Comparison of ENCODE assay signal across 18 mouse cellular contexts in the genomic region with DNA sequence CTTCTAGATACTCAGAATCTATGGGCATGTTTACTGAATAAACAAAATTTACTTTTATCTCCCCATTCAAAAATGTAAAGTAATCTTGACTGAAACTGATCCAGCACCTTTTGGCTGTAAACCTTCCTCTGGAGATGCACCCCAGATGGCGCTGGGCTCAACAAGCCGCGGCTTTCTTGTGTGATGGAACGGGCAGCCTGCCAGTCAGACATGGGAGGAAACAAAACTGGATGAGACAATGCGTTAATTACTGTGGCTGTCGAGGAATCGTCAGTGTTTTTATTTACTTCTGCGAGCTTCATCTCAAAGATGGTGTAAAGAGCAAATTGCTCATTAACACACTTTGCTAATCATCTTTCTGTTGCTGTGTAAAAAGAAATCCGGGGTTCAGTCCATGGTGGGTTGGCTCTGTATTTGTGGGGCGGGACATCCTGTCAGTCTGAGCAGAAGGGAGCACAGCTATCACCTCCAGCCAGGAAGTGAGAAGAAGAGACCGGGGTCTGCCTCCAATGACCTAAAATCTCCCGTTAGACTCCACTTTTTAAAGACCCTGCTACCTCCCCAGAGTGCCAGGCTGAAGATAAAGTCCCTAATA. TPM values are rescaled to one million over a fixed set of nuclear protein-coding genes. Genes with fewer than 3 reads are reported as not detected.
DNase-seq lines count a peak whose midpoint lies in the region; ATAC-seq and TF ChIP-seq lines count a peak whose summit lies in the region.
"Had no signal": no experiment of that assay in that cellular context is flagged by ENCODE, and none has a peak within 500 bp of the region (broad histone marks: within the 10 kb centered on the region; RNA-seq: fewer than 3 reads in every experiment).

No protein-coding gene starts in this region.

- no peaks in the 10 kb centered on the region for H3K4me1 ChIP-seq in heart, adult 2 months (ENCODE audit: control insufficient read depth, insufficient read depth, low read length)
- H3K4me1 ChIP-seq in lung, embryonic 14.5 days (ENCODE audit: insufficient read depth): no peaks in the 10 kb centered on the region
- H3K4me1 ChIP-seq in forebrain, embryonic 16.5 days (replicated peaks; ENCODE audit: control insufficient read depth, insufficient read depth, low read length): peaks cover 8% of the 10 kb centered on the region
- H3K4me1 ChIP-seq: hindbrain, embryonic 12.5 days; limb, embryonic 12.5 days; lung, embryonic 15.5 days; neural tube, embryonic 15.5 days; stomach, embryonic 15.5 days had no signal

- no peak for TF ChIP-seq CTCF in heart, adult 2 months (IDR thresholded peaks at IDR 0.05)
- no peak for TF ChIP-seq CTCF in lung, embryonic 14.5 days (IDR thresholded peaks at IDR 0.05; ENCODE audit: low read depth)

- no peaks in the 10 kb centered on the region for H3K27me3 ChIP-seq in heart, adult 2 months (ENCODE audit: control insufficient read depth, insufficient read depth, low read length)
- H3K27me3 ChIP-seq in lung, embryonic 14.5 days (ENCODE audit: insufficient read depth, low read length): no peaks in the 10 kb centered on the region
- H3K27me3 ChIP-seq in forebrain, embryonic 16.5 days (replicated peaks; ENCODE audit: control insufficient read depth, insufficient read depth, low read length): no peaks in the 10 kb centered on the region
- H3K27me3 ChIP-seq: hindbrain, embryonic 12.5 days; limb, embryonic 12.5 days; lung, embryonic 15.5 days; neural tube, embryonic 15.5 days; stomach, embryonic 15.5 days had no signal

- TF ChIP-seq EP300 in heart, adult 2 months (IDR thresholded peaks at IDR 0.05; ENCODE audit: insufficient read depth, low read depth, low read length): no peak

- no peak overlapping the region for H3K4me2 ChIP-seq in lung, embryonic 14.5 days
- H3K4me2 ChIP-seq in forebrain, embryonic 16.5 days (ENCODE audit: low read length): peak overlapping the region; percentile 20
- H3K4me2 ChIP-seq: hindbrain, embryonic 12.5 days; limb, embryonic 12.5 days; lung, embryonic 15.5 days; neural tube, embryonic 15.5 days; stomach, embryonic 15.5 days had no signal

- no peak overlapping the region for H3K4me3 ChIP-seq in heart, adult 2 months
- H3K4me3 ChIP-seq in lung, embryonic 14.5 days (ENCODE audit: low read depth, low read length): no peak overlapping the region
- H3K4me3 ChIP-seq in forebrain, embryonic 16.5 days (replicated peaks; ENCODE audit: low read length): no peak overlapping the region
- H3K4me3 ChIP-seq: hindbrain, embryonic 12.5 days; limb, embryonic 12.5 days; lung, embryonic 15.5 days; neural tube, embryonic 15.5 days; stomach, embryonic 15.5 days had no signal

- H3K79me2 ChIP-seq in heart, adult 2 months (replicated peaks; ENCODE audit: control insufficient read depth, insufficient read depth, low read length): no peaks in the 10 kb centered on the region

- DNase-seq in heart, adult 11 months: peak; percentile 74
- DNase-seq in heart, adult 2 months: no peak
- DNase-seq in lung, embryonic 14.5 days: peak; percentile 39
- DNase-seq in lung, adult 18-20 months: no peak
- DNase-seq in brain, adult 2 months (ENCODE audit: low read depth, low spot score): peak; percentile 63
- no peak for DNase-seq in spleen, adult 12 weeks (ENCODE audit: low spot score)
- DNase-seq in urinary bladder, postnatal 25 days (ENCODE audit: low spot score): no peak
- DNase-seq: thymus, postnatal 4 days had no signal

- H3K9me3 ChIP-seq in lung, embryonic 14.5 days (ENCODE audit: low read depth, low read length): no peaks in the 10 kb centered on the region
- H3K9me3 ChIP-seq in forebrain, embryonic 16.5 days (ENCODE audit: control insufficient read depth, low read length): no peaks in the 10 kb centered on the region
- H3K9me3 ChIP-seq: hindbrain, embryonic 12.5 days; limb, embryonic 12.5 days; lung, embryonic 15.5 days; neural tube, embryonic 15.5 days; stomach, embryonic 15.5 days had no signal

- no peak for TF ChIP-seq POLR2A in heart, adult 2 months (IDR thresholded peaks at IDR 0.05; ENCODE audit: insufficient read depth, low read depth, low read length)

- no peak for ATAC-seq in lung, embryonic 14.5 days (ENCODE audit: insufficient read depth)
- peak; percentile 94 for ATAC-seq in forebrain, embryonic 16.5 days

- H3K36me3 ChIP-seq in heart, adult 2 months (ENCODE audit: control insufficient read depth, insufficient read depth, low read length): no peaks in the 10 kb centered on the region
- no peaks in the 10 kb centered on the region for H3K36me3 ChIP-seq in lung, embryonic 14.5 days (ENCODE audit: insufficient read depth)
- no peaks in the 10 kb centered on the region for H3K36me3 ChIP-seq in forebrain, embryonic 16.5 days (ENCODE audit: control insufficient read depth, insufficient read depth)
- H3K36me3 ChIP-seq: hindbrain, embryonic 12.5 days; limb, embryonic 12.5 days; lung, embryonic 15.5 days; neural tube, embryonic 15.5 days; stomach, embryonic 15.5 days had no signal

- no peak overlapping the region for H3K27ac ChIP-seq in heart, adult 2 months
- no peak overlapping the region for H3K27ac ChIP-seq in lung, embryonic 14.5 days (ENCODE audit: low read depth)
- peak overlapping the region; percentile 70; the same call in 1 of the 2 replicates for H3K27ac ChIP-seq in forebrain, embryonic 16.5 days (ENCODE audit: low read length)
- H3K27ac ChIP-seq: hindbrain, embryonic 12.5 days; limb, embryonic 12.5 days; lung, embryonic 15.5 days; neural tube, embryonic 15.5 days; stomach, embryonic 15.5 days had no signal

- 70% methylated on average over 12 of the region's 12 CpGs for WGBS in heart, adult 2 months
- 80% methylated on average over 12 of the region's 12 CpGs for WGBS in lung, embryonic 14.5 days
- WGBS in forebrain, embryonic 16.5 days: 32% methylated on average over 12 of the region's 12 CpGs

- H3K9ac ChIP-seq in heart, adult 2 months (ENCODE audit: low read depth, low read length): no peak overlapping the region
- no peak overlapping the region for H3K9ac ChIP-seq in lung, embryonic 14.5 days
- H3K9ac ChIP-seq in forebrain, embryonic 16.5 days (replicated peaks; ENCODE audit: low read depth, low read length): no peak overlapping the region
- H3K9ac ChIP-seq: hindbrain, embryonic 12.5 days; limb, embryonic 12.5 days; lung, embryonic 15.5 days; neural tube, embryonic 15.5 days; stomach, embryonic 15.5 days had no signal

- intact Hi-C loops in heart, adult 2 months (cut with DNase I): no loop called here

RNA-seq across cellular contexts. Expression of a gene that starts 11.3 kb away (rescaled TPM):
- total RNA-seq in heart, adult 2 months (2021): under 1 TPM; 0.05 to 0.18 TPM
- polyA plus RNA-seq in heart, adult 2 months (2012; rRNA removed): 0.04 and 0.18 TPM in 2 replicates
- 4.4 and 5.4 TPM in 2 replicates for polyA plus RNA-seq in lung, embryonic 14.5 days (2014; fragmentation: Nextera tagmentation; extraction: Ambion mirVana)
- 51.4 and 58.3 TPM in 2 replicates for polyA plus RNA-seq in forebrain, embryonic 16.5 days (2015; fragmentation: Nextera tagmentation; extraction: Ambion mirVana)
- total RNA-seq: granulocyte monocyte progenitor cell, adult 5-6 weeks; megakaryocyte-erythroid progenitor cell, adult 5-6 weeks had no signal

RNA-seq across cellular contexts. Expression of a gene that starts 18.2 kb away (rescaled TPM):
- 10 to 100 TPM; 23.0 to 27.6 TPM for total RNA-seq in heart, adult 2 months (2021)
- 9.0 and 19.7 TPM in 2 replicates for polyA plus RNA-seq in heart, adult 2 months (2012; rRNA removed)
- 11.9 and 12.0 TPM in 2 replicates for polyA plus RNA-seq in lung, embryonic 14.5 days (2014; fragmentation: Nextera tagmentation; extraction: Ambion mirVana)
- 26.9 and 28.2 TPM in 2 replicates for polyA plus RNA-seq in forebrain, embryonic 16.5 days (2015; fragmentation: Nextera tagmentation; extraction: Ambion mirVana)

RNA-seq across cellular contexts. Expression of a gene that starts 42.3 kb away (rescaled TPM):
- total RNA-seq in heart, adult 2 months (2021): not detected
- polyA plus RNA-seq in heart, adult 2 months (2012; rRNA removed): not detected in 2 replicates
- not detected in 2 replicates for polyA plus RNA-seq in lung, embryonic 14.5 days (2014; fragmentation: Nextera tagmentation; extraction: Ambion mirVana)
- polyA plus RNA-seq in forebrain, embryonic 16.5 days (2015; fragmentation: Nextera tagmentation; extraction: Ambion mirVana): not detected in 2 replicates
- total RNA-seq: granulocyte monocyte progenitor cell, adult 5-6 weeks; megakaryocyte-erythroid progenitor cell, adult 5-6 weeks had no signal
- polyA plus RNA-seq: heart, embryonic 16.5 days; hindbrain, embryonic 12.5 days; large intestine, adult 2 months; limb, embryonic 12.5 days; lung, embryonic 15.5 days; neural tube, embryonic 15.5 days; stomach, embryonic 15.5 days had no signal

Comparison
In these comparisons a context has a peak if more than half of its experiments do, and no peak if none do; other contexts are left out.
1. DNase-seq: peak in heart, adult 11 months (single experiment), lung, embryonic 14.5 days (single experiment) and brain, adult 2 months (single experiment); none in heart, adult 2 months (0 of 2), lung, adult 18-20 months (0 of 2), spleen, adult 12 weeks (single experiment) and urinary bladder, postnatal 25 days (single experiment).